Mouse (Mus musculus): ENCODE results near the gene Lrrc74b. TPM values are rescaled to one million over a fixed set of nuclear protein-coding genes. Genes with fewer than 3 reads are reported as not detected.

The Lrrc74b gene
- polyA plus RNA-seq, 1 experiment from 2014 or later, result 0.17 TPM

Other genes with a start within 250 kb of the Lrrc74b start
- gene Serpind1, start 229.9 kb downstream of the Lrrc74b start, polyA plus RNA-seq (2015; fragmentation: Nextera tagmentation; extraction: Ambion mirVana), result 2.0 and 4.8 TPM in 2 replicates
- gene Snap29, start 155.3 kb downstream of the Lrrc74b start, polyA plus RNA-seq (2015; fragmentation: Nextera tagmentation; extraction: Ambion mirVana), result 15.2 and 15.9 TPM in 2 replicates
- 23.1 and 28.6 TPM in 2 replicates for gene Pi4ka, start 154.9 kb downstream of the Lrrc74b start, polyA plus RNA-seq (2015; fragmentation: Nextera tagmentation; extraction: Ambion mirVana)
- 42.7 and 42.9 TPM in 2 replicates for gene Crkl, start 109.3 kb downstream of the Lrrc74b start, polyA plus RNA-seq (2015; fragmentation: Nextera tagmentation; extraction: Ambion mirVana)
- gene Aifm3, start 71.6 kb downstream of the Lrrc74b start, polyA plus RNA-seq (2015; fragmentation: Nextera tagmentation; extraction: Ambion mirVana), result 8.9 and 9.7 TPM in 2 replicates
- gene Lztr1, start 52.6 kb downstream of the Lrrc74b start, polyA plus RNA-seq (2015; fragmentation: Nextera tagmentation; extraction: Ambion mirVana), result 96.8 and 128 TPM in 2 replicates
- 59.3 and 61.4 TPM in 2 replicates for gene Thap7, start 30.1 kb downstream of the Lrrc74b start, polyA plus RNA-seq (2015; fragmentation: Nextera tagmentation; extraction: Ambion mirVana)
- 0.48 and 1.1 TPM in 2 replicates for gene P2rx6, start 638 bp upstream of the Lrrc74b start, polyA plus RNA-seq (2015; fragmentation: Nextera tagmentation; extraction: Ambion mirVana)
- gene Slc7a4, start 22.0 kb upstream of the Lrrc74b start, polyA plus RNA-seq (2015; fragmentation: Nextera tagmentation; extraction: Ambion mirVana), result 36.2 and 38.1 TPM in 2 replicates
- 24.5 and 24.9 TPM in 2 replicates for gene Smpd4, start 58.1 kb upstream of the Lrrc74b start, polyA plus RNA-seq (2015; fragmentation: Nextera tagmentation; extraction: Ambion mirVana)
- gene Ccdc74a, start 85.2 kb upstream of the Lrrc74b start, polyA plus RNA-seq (2015; fragmentation: Nextera tagmentation; extraction: Ambion mirVana), result 5.0 and 5.3 TPM in 2 replicates
- gene Med15, start 171.6 kb upstream of the Lrrc74b start, polyA plus RNA-seq (2015; fragmentation: Nextera tagmentation; extraction: Ambion mirVana), result 43.9 and 47.9 TPM in 2 replicates
- gene Klhl22, start 198.4 kb upstream of the Lrrc74b start, polyA plus RNA-seq (2015; fragmentation: Nextera tagmentation; extraction: Ambion mirVana), result 56.5 and 59.2 TPM in 2 replicates
- 4.4 and 5.7 TPM in 2 replicates for gene Scarf2, start 236.0 kb upstream of the Lrrc74b start, polyA plus RNA-seq (2015; fragmentation: Nextera tagmentation; extraction: Ambion mirVana)

Data from intestine, embryonic 16.5 days (tissue).